Mouse (Mus musculus) liver, embryonic 11.5 days (tissue): ENCODE results near the gene Stk24. TPM values are rescaled to one million over a fixed set of nuclear protein-coding genes. Genes with fewer than 3 reads are reported as not detected.

Source experiments
- ATAC-seq: fragments of 200-750 bp; cut with Nextera tagmentation; replicated peaks from 2 replicates; pipeline ENCODE4 v1.8.0; 2017; ENCODE audit warnings: moderate number of reproducible peaks, mild to moderate bottlenecking, moderate TSS enrichment, moderate library complexity; ENCODE audit not compliant: low FRiP score
- DNase-seq: peaks from one replicate; pipeline ENCODE4 v3.0.0-alpha.2; 2017; ENCODE audit warnings: low spot score
- H3K27ac ChIP-seq: fragments of 300-500 bp; sonication (generic); 2 replicates; pipeline ENCODE4 v1.5.1; 2014; ENCODE audit warnings: mild to moderate bottlenecking, low read depth, low read length, control low read depth
- H3K27me3 ChIP-seq: fragments of 300-500 bp; sonication (generic); replicated peaks from 2 replicates; pipeline ENCODE4 v1.6.1; 2014; ENCODE audit warnings: low read length, mixed read lengths; ENCODE audit not compliant: control insufficient read depth, insufficient read depth
- H3K36me3 ChIP-seq: fragments of 300-500 bp; sonication (generic); 2 replicates; pipeline ENCODE4 v1.6.1; 2014; ENCODE audit warnings: mild to moderate bottlenecking, low read length, moderate library complexity, mixed read lengths; ENCODE audit not compliant: control insufficient read depth, insufficient read depth
- H3K4me1 ChIP-seq: fragments of 300-500 bp; sonication (generic); replicated peaks from 2 replicates; pipeline ENCODE4 v1.6.1; 2014; ENCODE audit warnings: low read length, mixed read lengths; ENCODE audit not compliant: control insufficient read depth, insufficient read depth
- H3K4me2 ChIP-seq: fragments of 300-500 bp; sonication (generic); 2 replicates; pipeline ENCODE4 v1.6.1; 2014; ENCODE audit warnings: mild to moderate bottlenecking, control low read depth, moderate library complexity
- H3K4me3 ChIP-seq: fragments of 300-500 bp; sonication (generic); 2 replicates; pipeline ENCODE4 v1.5.1; 2014; ENCODE audit warnings: low read depth, low read length, control low read depth
- H3K9ac ChIP-seq: fragments of 300-500 bp; sonication (generic); 2 replicates; pipeline ENCODE4 v1.6.1; 2014; ENCODE audit warnings: low read depth, low read length, control low read depth
- H3K9me3 ChIP-seq: fragments of 300-500 bp; sonication (generic); 2 replicates; pipeline ENCODE4 v1.6.1; 2016; ENCODE audit warnings: low read length, inconsistent platforms, mixed read lengths; ENCODE audit not compliant: control insufficient read depth
- WGBS: fragments of 180-500 bp; shearing (Covaris S2); extraction: QIAGEN DNeasy Blood & Tissue Kit; methylation state at CpG from one replicate; pipeline ENCODE4 v1.1.7; 2014; 5-methylcytosine and 5-hydroxymethylcytosine counted together
- polyA plus RNA-seq: library from polyadenylated mRNA; unstranded; fragments of >200 nt; fragmentation: Nextera tagmentation; extraction: Ambion mirVana; gene quantifications from 2 replicates; pipeline ENCODE4 v1.2.1, GENCODE M21; 2014

The Stk24 gene
- polyA plus RNA-seq, 1 experiment from 2014 or later: 51.3 TPM

- Histone ChIP-seq H3K4me2 (no peak overlapping the region), H3K36me3 (no peaks in the 10 kb centered on the region), H3K4me1 (no peaks in the 10 kb centered on the region), H3K9me3 (no peaks in the 10 kb centered on the region), H3K27me3 (no peaks in the 10 kb centered on the region), H3K4me3 (no peak overlapping the region), H3K27ac (no peak overlapping the region), H3K9ac (no peak overlapping the region)
- DNase-seq (no peak), ATAC-seq (0 out of 2 replicates have a peak, but pooled peaks have one; percentile 36)
- 79% methylated on average over 4 of the region's 4 CpGs for WGBS
Measured at GRCm38 (mm10) chr14:121395125-121395524, 15.3 kb upstream of the Stk24 start.

GRCm38 (mm10) chr14:121391927-121392326 is 12.1 kb upstream of the Stk24 start:
- Histone ChIP-seq H3K27me3 (no peaks in the 10 kb centered on the region), H3K4me1 (no peaks in the 10 kb centered on the region), H3K9ac (no peak overlapping the region), H3K4me2 (no peak overlapping the region), H3K9me3 (no peaks in the 10 kb centered on the region), H3K4me3 (no peak overlapping the region), H3K27ac (no peak overlapping the region), H3K36me3 (no peaks in the 10 kb centered on the region)
- WGBS: 82% methylated on average over 5 of the region's 5 CpGs
- DNase-seq: no peak
- no peak for ATAC-seq

- Histone ChIP-seq H3K9ac (no peak overlapping the region), H3K4me2 (no peak overlapping the region), H3K27me3 (no peaks in the 10 kb centered on the region), H3K4me3 (no peak overlapping the region), H3K4me1 (no peaks in the 10 kb centered on the region), H3K27ac (no peak overlapping the region), H3K36me3 (no peaks in the 10 kb centered on the region), H3K9me3 (no peaks in the 10 kb centered on the region)
- 81% methylated on average over 1 of the region's 1 CpGs for WGBS
- no peak for DNase-seq
- no peak for ATAC-seq
Measured at GRCm38 (mm10) chr14:121387760-121388159, 7.9 kb upstream of the Stk24 start.

GRCm38 (mm10) chr14:121385440-121385839 is 5.6 kb upstream of the Stk24 start:
- H3K9me3 ChIP-seq: no peaks in the 10 kb centered on the region
- H3K27me3 ChIP-seq: no peaks in the 10 kb centered on the region
- H3K4me2 ChIP-seq: no peak overlapping the region
- H3K36me3 ChIP-seq: no peaks in the 10 kb centered on the region
- no peak overlapping the region for H3K27ac ChIP-seq
- no peak overlapping the region for H3K4me3 ChIP-seq
- ATAC-seq: no peak
- DNase-seq: no peak
- WGBS: 87% methylated on average over 8 of the region's 8 CpGs
- no peak overlapping the region for H3K9ac ChIP-seq
- no peaks in the 10 kb centered on the region for H3K4me1 ChIP-seq

GRCm38 (mm10) chr14:121383801-121384200 is 4.0 kb upstream of the Stk24 start:
- Histone ChIP-seq H3K4me1 (peaks cover 4% of the 10 kb centered on the region; the same call in 1 of the 2 replicates), H3K27me3 (no peaks in the 10 kb centered on the region), H3K36me3 (no peaks in the 10 kb centered on the region), H3K4me3 (no peak overlapping the region), H3K9me3 (no peaks in the 10 kb centered on the region), H3K9ac (no peak overlapping the region), H3K4me2 (no peak overlapping the region), H3K27ac (no peak overlapping the region)
- no peak for DNase-seq
- 70% methylated on average over 3 of the region's 3 CpGs for WGBS
- no peak for ATAC-seq

- 1% methylated on average over 62 of the region's 79 CpGs for WGBS
- Histone ChIP-seq H3K36me3 (peaks cover 5% of the 10 kb centered on the region; the same call in 1 of the 2 replicates), H3K4me3 (peak overlapping the region; percentile 98), H3K4me2 (peak overlapping the region; percentile 71), H3K27ac (peak overlapping the region; percentile 85), H3K9me3 (no peaks in the 10 kb centered on the region), H3K9ac (peak overlapping the region; percentile 98), H3K27me3 (no peaks in the 10 kb centered on the region), H3K4me1 (peaks cover 30% of the 10 kb centered on the region)
- ATAC-seq (peak; percentile 91), DNase-seq (peak; percentile 85)
Measured at GRCm38 (mm10) chr14:121379116-121379826, 540 bp downstream of the Stk24 start.

- 1% methylated on average over 76 of the region's 83 CpGs for WGBS
- peaks cover 5% of the 10 kb centered on the region; the same call in 1 of the 2 replicates for H3K36me3 ChIP-seq
- H3K27ac ChIP-seq: peak overlapping the region; percentile 85
- H3K9ac ChIP-seq: peak overlapping the region; percentile 98
- ATAC-seq (peak; percentile 76), DNase-seq (peak; percentile 71)
- no peaks in the 10 kb centered on the region for H3K27me3 ChIP-seq
- peaks cover 35% of the 10 kb centered on the region for H3K4me1 ChIP-seq
- no peaks in the 10 kb centered on the region for H3K9me3 ChIP-seq
- H3K4me3 ChIP-seq: peak overlapping the region; percentile 98
- peak overlapping the region; percentile 71 for H3K4me2 ChIP-seq
Measured at GRCm38 (mm10) chr14:121378243-121379115, 1.3 kb downstream of the Stk24 start.

GRCm38 (mm10) chr14:121376566-121376965 is 3.2 kb downstream of the Stk24 start:
- Histone ChIP-seq H3K27ac (no peak overlapping the region), H3K4me2 (peak overlapping the region; percentile 71), H3K4me1 (peaks cover 54% of the 10 kb centered on the region), H3K9ac (no peak overlapping the region; the same call in 1 of the 2 replicates), H3K9me3 (no peaks in the 10 kb centered on the region), H3K27me3 (no peaks in the 10 kb centered on the region), H3K4me3 (0 out of 2 replicates have a peak overlapping the region, but pooled peaks have one; percentile 11), H3K36me3 (peaks cover 8% of the 10 kb centered on the region)
- DNase-seq: no peak
- ATAC-seq: no peak
- 45% methylated on average over 6 of the region's 6 CpGs for WGBS
